Mouse (Mus musculus) lung, adult 2 months (tissue): ENCODE measurements around the gene Lrrc20. TPM values are rescaled to one million over a fixed set of nuclear protein-coding genes. Genes with fewer than 3 reads are reported as not detected.

ENCODE experiments used
- DNase-seq: peaks from one replicate; pipeline ENCODE4 v3.0.0; 2022
- H3K4me1 ChIP-seq: fragments of 200-500 bp; 2 replicates; pipeline ENCODE4 v1.6.1; 2011; ENCODE audit warnings: low read length; ENCODE audit not compliant: control insufficient read depth, insufficient read depth
- H3K4me3 ChIP-seq: fragments of 200-500 bp; replicated peaks from 2 replicates; pipeline ENCODE3; 2011; ENCODE audit warnings: low read depth, mild to moderate bottlenecking, control low read depth, low read length; ENCODE audit errors: extremely low read depth
- CTCF ChIP-seq: fragments of 200-500 bp; IDR thresholded peaks from 2 replicates; pipeline ENCODE4 v1.5.1; 2011; ENCODE audit warnings: mild to moderate bottlenecking, low read length, control low read depth; ENCODE audit not compliant: insufficient read depth
- POLR2A ChIP-seq: fragments of 200-500 bp; IDR thresholded peaks from 2 replicates; pipeline ENCODE4 v1.6.1; 2011; ENCODE audit warnings: low read depth, mild to moderate bottlenecking, control low read depth, low read length, borderline replicate concordance; ENCODE audit errors: extremely low read depth
- WGBS: fragments of 180-500 bp; shearing (Covaris S2); methylation state at CpG from one replicate; pipeline ENCODE4 v1.1.7; 2018; 5-methylcytosine and 5-hydroxymethylcytosine counted together
- polyA plus RNA-seq: library from polyadenylated mRNA; depleted of rRNA; stranded (reverse); fragments of >200 nt; gene quantifications from 2 replicates; pipeline ENCODE4 v1.2.3, GENCODE M21; 2012

Lrrc20 gene
- polyA plus RNA-seq, 1 experiment, result 21.1 TPM

GRCm38 (mm10) chr10:61509873-61510272 is 34.3 kb downstream of the Lrrc20 start:
- DNase-seq, result no peak
- no peak overlapping the region for H3K4me3 ChIP-seq
- 66% methylated on average over 5 of the region's 5 CpGs for WGBS
- 0 out of 2 replicates have a peak, but pooled peaks cover 3% of the 10 kb centered on the region for H3K4me1 ChIP-seq
- TF ChIP-seq CTCF (no peak), POLR2A (no peak)

GRCm38 (mm10) chr10:61510809-61511208 is 35.2 kb downstream of the Lrrc20 start:
- 43% methylated on average over 7 of the region's 7 CpGs for WGBS
- TF ChIP-seq POLR2A, result no peak
- TF ChIP-seq CTCF, result no peak
- Histone ChIP-seq H3K4me1 (0 out of 2 replicates have a peak, but pooled peaks cover 3% of the 10 kb centered on the region), H3K4me3 (no peak overlapping the region)
- no peak for DNase-seq

- no peak for TF ChIP-seq CTCF
- no peak for TF ChIP-seq POLR2A
- no peak for DNase-seq
- 0 out of 2 replicates have a peak, but pooled peaks cover 3% of the 10 kb centered on the region for H3K4me1 ChIP-seq
- whole genome bisulfite sequencing, result 81% methylated on average over 11 of the region's 11 CpGs
- H3K4me3 ChIP-seq, result no peak overlapping the region
Measured at GRCm38 (mm10) chr10:61512215-61512889, 36.8 kb downstream of the Lrrc20 start.

GRCm38 (mm10) chr10:61516866-61517265 is 41.3 kb downstream of the Lrrc20 start:
- DNase-seq, result no peak
- H3K4me3 ChIP-seq, result no peak overlapping the region
- no peaks in the 10 kb centered on the region for H3K4me1 ChIP-seq
- TF ChIP-seq POLR2A, result no peak
- no peak for TF ChIP-seq CTCF
- WGBS, result 63% methylated on average over 5 of the region's 5 CpGs

- 35% methylated on average over 12 of the region's 12 CpGs for WGBS
- H3K4me3 ChIP-seq, result no peak overlapping the region
- TF ChIP-seq CTCF (no peak), POLR2A (no peak)
- DNase-seq, result no peak
- H3K4me1 ChIP-seq, result no peaks in the 10 kb centered on the region
Measured at GRCm38 (mm10) chr10:61517296-61518071, 41.9 kb downstream of the Lrrc20 start.

- DNase-seq, result no peak
- no peak for TF ChIP-seq CTCF
- no peak for TF ChIP-seq POLR2A
- WGBS, result 97% methylated on average over 9 of the region's 9 CpGs
- no peaks in the 10 kb centered on the region for H3K4me1 ChIP-seq
- no peak overlapping the region for H3K4me3 ChIP-seq
Measured at GRCm38 (mm10) chr10:61518320-61518719, 42.7 kb downstream of the Lrrc20 start.

GRCm38 (mm10) chr10:61519491-61519890 is 43.9 kb downstream of the Lrrc20 start:
- no peak for TF ChIP-seq CTCF
- TF ChIP-seq POLR2A, result no peak
- Histone ChIP-seq H3K4me1 (no peaks in the 10 kb centered on the region), H3K4me3 (no peak overlapping the region)
- DNase-seq, result no peak
- WGBS, result 77% methylated on average over 2 of the region's 2 CpGs

GRCm38 (mm10) chr10:61520714-61521113 is 45.1 kb downstream of the Lrrc20 start:
- H3K4me1 ChIP-seq, result no peaks in the 10 kb centered on the region
- WGBS, result 85% methylated on average over 6 of the region's 6 CpGs
- no peak for DNase-seq
- no peak overlapping the region for H3K4me3 ChIP-seq
- TF ChIP-seq POLR2A (no peak), CTCF (no peak)

- DNase-seq, result no peak
- H3K4me3 ChIP-seq, result no peak overlapping the region
- TF ChIP-seq POLR2A (no peak), CTCF (no peak)
- H3K4me1 ChIP-seq, result peaks cover 12% of the 10 kb centered on the region
- WGBS, result 76% methylated on average over 3 of the region's 3 CpGs
Measured at GRCm38 (mm10) chr10:61530936-61531335, 55.3 kb downstream of the Lrrc20 start.
